Mouse (Mus musculus) CD4-positive, CD25-positive, alpha-beta regulatory T cell, adult 2 months (primary cell): ENCODE results near the gene Gm28308.

ENCODE experiments used
- DNase-seq: peaks from one replicate; pipeline ENCODE4 v3.0.0-alpha.2; 2012; ENCODE audit warnings: low read depth, low spot score

Gm28308 gene

DNA sequence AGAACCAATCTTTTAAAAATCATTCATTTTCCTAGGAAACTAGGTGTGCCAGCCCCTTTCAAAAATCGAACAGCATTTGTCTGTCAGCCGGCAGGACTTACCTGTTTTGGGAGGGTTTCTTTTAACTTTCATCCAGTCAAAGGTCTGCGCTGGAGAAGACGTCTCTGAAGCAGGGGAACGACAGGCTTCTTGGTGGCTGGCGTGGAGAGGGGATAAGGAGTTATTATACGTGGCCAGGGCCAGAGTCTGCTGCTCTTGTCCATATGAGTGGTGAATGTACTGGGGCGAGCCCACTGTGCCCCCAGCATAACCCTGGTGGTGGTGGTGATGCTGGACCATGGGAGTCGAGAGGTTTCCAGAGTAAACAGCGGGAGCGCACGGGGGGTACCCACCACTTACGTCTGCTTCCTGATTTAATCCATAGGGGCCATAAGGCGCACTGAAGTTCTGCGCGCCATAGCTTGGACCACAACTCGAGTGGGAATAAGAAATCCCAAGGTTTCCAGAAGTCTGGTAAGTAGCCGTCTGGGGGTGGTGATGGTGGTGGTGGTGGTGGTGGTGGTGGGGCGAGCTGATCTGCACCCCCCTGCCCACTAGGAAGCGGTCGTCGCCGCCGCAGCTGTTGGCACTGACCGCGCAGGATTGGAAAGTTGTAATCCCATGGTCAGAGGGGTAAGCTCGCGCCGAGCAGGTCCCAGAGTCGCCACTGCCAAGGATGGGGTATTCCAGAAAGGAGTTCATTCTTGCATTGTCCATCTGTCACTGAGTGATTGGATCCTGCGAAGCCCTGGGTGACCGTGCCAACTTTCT is 55.5 kb downstream of the Gm28308 start:
- no peak for DNase-seq

DNA sequence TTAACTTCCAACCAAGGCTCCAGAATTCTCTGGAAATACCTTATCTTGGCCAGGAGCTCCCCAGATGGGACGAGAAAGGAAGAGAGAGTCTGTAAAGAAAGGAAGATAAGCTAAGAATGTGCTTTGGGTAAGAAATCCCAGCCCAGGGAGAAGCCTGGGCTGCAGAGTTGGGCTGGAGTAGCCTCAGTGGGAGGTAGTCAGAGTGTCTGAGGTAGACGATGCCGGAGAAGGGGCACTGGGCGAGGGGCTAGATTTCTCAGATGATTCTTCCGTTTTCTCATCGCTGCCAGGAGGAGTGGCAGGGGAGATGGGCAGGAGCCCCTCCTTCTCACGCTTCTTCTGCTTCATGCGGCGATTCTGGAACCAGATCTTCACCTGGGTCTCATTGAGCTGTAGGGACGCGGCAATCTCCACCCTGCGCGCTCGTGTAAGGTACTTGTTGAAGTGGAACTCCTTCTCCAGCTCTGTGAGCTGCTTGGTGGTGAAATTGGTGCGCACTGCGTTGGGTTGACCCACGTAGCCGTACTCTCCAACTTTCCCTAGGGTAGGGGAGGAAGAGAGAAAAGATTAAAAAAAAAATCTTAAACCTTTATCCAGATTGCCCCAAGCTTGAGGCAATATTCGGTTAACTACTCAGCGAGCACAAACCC is 56.5 kb downstream of the Gm28308 start:
- DNase-seq, result no peak

DNA sequence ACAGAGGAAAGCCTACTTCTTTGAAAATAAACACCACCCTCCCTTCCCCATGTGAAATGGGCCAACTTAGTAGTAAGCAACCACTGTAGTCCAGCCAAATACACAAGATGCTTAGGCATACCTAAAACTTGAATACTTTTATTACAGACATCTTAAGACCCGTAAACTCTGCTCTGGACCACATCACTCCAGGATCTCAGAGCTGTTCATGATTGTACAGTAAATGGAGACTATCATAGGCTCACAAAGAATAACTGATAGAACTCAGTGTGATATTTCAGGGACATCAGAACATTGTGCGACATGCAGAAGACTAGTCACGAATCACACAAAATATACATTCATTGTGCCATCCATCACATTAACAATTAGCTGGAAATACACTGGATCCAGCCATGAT is 57.7 kb downstream of the Gm28308 start:
- DNase-seq, result no peak

DNA sequence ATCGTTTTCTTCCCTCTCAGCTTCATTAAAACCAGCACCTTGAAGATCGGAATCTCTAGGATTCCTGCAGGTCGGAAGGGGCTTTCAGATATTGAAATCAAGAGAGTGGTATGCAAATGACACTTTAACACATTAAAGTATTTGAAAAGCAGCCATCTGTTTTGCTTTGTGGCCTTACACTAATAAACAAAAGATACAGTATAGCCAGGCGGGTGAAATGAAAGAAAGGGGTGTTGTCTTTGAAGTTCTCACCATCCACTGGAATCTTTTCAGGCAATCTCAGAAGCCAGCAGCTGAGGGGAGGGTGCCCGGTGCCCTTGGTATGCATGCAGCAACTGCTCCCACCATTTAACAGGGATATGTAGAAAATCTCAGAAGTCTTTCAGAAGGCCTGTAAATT is 59.1 kb downstream of the Gm28308 start:
- no peak for DNase-seq

DNA sequence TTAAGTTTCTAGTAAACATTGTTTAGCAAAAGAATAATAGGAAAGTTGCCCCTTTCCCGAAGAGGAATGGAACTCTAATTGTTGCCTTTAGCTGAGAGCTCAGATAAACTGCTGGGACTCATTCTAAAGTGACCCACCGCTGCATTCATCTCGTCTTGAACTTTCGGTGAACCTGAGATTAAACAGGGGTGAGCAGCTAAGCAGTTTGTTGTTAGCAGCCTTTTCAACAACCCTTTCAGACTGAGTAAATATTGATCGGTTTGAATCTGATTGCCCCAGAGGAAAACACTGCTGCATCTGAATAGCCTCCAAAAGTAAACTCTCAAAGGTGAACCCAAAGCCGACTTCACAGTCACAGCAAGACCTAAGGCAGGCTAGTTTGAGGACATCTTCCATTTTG is 59.9 kb downstream of the Gm28308 start:
- DNase-seq, result no peak

DNA sequence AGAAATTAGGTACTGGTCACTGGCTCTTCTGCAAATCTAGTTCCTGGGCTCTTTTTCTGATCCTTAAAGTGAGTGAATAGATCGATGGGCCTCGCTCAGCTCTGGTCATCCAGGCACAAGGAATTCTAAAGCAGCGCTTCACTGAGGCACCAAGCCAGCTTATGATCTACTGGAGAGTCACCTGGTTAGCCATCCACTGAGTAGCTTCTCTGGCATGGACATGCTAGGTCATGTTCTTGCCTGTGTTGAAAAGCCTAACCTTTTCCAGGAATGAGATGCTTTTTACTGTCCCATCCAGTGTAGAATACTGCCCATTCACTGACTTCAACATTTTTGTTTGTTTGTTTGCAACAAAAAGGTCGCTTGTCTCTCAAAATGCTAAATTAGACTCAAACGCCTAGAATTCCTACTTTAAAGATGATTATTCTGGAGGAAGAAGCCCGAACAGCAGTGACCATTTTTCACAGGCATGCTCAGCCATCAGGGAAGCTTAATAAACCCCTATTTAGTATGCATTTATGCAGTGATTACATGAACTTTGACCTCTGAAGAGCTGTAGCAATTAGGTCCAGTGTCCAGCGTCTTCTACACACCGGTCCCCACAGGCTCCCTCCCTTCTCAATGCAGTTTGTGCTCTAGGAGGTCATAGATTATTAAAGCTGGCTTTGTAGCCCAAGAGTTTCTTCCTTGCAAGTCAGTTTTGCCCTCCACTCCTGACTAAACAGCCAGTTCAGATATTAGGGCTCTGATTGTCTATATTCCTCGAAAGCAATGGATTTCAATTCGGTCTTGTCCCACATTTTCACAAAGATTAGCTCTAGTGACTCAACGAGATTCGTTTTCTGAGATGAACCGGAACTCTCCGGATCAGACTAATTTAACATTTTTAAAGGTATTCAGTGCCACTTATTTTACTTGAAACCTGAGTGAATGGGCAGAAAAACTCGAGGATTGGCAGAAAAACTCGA is 60.6 kb downstream of the Gm28308 start:
- DNase-seq, result no peak

DNA sequence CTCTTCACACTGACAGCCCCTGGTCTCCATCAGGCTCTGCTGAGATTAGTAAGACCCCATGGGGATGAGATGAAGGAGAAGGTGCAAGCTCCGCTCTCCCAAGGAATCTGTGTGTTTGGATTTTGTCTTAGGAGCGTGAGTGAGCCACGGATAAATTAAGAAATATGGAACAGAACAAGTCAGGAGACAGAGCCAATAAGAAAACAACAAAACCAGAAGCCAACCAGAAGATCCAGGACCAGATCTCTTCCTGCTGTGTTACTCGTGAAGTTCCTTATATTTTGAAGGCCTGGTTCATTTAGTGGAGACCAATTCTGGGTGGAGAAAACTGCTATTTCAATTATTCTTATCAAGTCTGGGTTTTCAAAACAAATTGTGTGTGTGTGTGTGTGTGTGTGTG is 61.6 kb downstream of the Gm28308 start:
- DNase-seq, result no peak

DNA sequence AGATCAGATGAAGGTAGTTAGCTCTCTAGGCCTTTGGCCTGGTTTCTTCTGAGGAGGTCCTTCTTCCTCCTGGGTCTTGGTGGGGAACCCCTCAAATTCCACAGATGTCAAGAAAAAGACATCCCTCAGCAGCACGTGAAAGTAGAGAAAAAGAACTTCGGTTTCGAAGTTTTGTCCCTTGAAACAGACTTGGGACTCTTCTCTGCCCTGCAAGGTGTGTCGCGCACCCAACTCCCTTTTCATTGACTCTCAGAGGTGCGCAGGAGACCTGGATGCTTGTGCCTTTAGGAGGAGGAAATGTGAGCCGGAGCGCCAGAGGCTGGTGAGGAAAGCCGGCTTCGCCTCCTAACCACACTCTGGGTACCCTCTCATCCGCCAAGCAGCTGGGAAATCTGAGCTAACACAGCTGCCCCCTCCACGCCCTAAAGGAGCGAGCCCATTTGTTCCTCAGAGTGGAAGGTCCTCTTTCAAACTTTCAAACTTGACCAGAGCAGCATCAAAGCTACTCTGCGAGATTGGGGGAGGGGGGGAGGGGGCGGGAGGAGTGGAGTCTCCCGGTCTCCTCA is 62.7 kb downstream of the Gm28308 start:
- no peak for DNase-seq

DNA sequence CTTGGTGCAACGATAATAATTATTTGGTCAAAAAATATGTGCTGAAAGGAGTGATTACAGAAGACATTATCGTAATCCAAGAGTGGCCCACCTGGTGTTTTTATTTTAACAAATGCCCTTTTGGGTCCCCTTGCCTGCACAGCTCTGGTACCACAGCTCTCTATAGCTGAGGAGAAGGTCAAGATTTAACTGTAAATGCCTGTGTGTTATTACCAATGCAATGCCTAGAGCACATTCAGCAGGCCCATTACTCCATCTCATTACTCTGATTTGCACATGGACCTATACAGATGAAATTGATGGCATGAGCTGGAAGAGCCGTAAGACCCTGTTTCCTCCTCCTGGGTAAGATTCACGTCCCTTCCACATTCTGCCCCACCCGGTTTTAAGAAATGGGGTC is 74.0 kb downstream of the Gm28308 start:
- no peak for DNase-seq

DNA sequence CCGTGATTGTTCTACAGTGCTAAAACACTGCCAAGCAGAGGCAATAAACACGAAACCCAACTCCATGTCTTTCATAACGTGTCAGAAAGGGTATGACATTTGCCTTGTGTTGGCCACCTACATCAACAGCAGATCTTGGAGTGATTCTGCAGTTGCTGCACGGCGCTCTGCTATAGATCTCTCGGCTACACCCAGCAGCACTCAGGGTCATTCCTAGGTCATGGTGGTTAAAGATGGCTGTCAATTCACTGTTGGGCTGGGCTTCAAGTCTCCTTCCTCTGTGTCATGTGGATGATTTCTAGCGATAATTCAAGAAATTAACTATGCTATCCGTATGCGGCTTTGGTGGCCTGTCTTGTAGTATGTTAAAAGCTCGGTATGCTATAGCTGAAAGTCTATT is 74.6 kb downstream of the Gm28308 start:
- DNase-seq, result no peak

DNA sequence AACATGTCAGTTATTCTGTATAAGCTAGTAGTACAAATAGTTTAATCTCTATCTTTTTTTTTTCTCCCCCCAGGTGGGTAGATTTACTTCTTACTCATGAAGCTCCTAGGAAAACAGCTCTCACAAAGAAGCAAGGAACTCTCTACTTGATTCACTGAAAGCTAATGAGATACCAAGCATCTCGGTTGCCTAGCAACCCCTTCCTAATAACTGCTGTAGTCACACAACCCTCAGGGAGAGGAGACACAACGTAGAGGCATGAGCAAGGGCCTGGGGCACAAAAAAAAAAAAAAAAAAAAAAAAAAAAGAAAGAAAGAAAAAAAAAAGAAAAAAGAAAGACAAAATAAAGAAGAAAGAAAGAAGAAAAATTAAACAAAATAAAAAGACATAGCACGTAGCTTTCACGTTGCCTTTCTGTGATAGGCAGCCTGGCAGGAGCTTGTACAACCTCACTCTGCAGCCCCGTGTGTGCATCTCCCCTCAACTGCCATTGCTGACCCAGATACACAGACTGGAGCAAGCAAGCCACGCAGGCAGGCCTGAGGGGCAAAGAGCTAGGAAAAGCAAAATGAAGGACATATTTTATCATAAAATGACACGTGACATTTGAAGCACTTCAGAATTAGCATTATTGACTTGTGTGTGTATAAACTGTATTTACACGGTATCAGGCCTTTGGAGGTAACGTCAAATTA is 75.2 kb downstream of the Gm28308 start:
- no peak for DNase-seq

DNA sequence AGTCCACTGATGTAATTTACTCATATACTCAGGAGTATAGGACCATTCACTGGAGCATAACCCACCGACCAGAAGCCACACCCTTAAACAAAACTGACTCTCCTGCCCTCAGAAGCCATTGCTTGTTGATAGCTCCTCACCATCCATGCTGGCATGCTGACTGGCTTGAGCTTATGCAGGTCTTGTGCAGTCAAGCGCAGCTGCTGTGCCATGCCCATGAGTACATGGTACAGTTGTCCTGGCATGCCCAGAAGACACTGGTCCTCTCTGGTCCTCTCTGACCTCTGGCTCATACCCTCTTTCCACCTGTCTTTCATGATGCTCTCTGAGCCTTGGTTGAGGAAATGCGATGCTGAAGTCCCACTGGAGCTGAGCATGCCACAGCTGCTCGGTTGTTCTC is 89.5 kb downstream of the Gm28308 start:
- no peak for DNase-seq

DNA sequence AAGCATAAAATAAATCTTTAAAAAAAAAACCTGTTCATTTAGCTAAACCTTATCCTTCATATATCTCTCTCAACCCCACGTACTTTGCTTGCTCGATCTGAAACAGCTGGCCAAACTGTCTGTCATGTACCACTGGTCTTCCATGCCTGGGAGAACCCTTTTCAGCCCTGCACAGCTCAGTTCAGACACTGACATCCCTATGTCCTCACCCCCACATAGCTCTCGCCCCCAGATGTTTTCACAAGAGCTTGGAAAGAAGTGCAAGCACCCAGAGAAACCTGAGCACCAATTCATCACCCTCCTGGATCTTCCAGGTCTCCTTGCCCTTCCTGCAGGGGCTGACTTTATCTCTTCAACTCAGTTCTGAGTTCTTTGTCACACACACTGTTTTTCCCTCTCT is 92.0 kb downstream of the Gm28308 start:
- DNase-seq, result no peak

DNA sequence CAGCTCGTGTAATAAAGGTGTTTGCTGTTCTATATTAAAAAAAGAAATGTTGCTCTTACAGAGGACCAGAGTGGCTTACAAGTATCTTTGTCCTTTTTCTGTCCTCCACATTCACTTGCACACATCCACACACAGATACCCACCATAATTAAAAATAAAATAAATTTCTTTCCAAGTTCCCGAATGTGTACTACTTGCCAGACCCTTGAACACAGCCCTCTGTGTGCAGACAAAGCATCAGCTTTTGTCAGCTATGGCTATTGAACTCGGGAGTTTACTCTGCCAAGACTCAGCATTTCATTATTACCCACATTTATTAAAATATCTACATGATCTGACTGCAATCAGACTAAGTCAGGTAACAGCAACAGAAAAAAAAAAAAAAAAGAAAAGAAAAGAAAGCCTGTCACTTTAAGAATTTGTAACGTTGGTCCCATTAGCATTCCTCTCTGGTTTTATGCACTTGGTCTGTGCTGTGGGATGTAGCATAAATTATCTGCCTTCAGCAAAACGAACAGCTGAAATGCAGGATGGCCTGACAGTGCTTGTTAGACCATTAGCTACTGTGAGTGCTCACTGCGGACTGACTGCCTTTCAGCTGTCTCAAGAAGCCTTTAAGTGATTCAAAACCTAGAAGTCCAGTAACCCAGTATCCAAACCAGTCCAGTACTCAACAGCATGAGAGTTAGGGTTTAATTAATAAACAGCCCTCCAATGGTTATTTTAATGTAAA is 94.1 kb downstream of the Gm28308 start:
- no peak for DNase-seq

DNA sequence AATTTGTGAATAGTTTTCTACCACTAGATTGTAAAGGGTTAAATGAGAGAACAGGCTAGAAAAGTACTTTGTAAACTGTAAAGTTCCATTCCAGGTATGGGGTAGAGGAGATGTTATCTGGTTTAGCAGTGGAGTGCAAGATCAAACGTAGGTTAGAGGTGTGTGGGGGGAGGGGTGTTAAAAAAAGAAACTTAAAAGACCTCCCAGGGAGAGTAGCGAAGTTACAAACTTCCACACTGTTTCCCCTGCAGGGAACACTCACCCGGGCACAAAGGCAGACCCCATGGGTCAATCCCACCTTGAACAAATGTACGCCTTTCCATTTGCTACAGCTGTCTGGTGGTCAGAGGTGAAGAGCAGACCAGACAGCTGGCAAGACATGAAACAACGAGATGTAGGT is 97.2 kb downstream of the Gm28308 start:
- DNase-seq, result peak; percentile 44
